Mouse (Mus musculus): ENCODE results near the gene Wdr25.
A peak's percentile ranks its signal among the peaks of the same experiment; 100 is the strongest.

Wdr25 gene

GRCm38 (mm10) chr12:108896006-108896405 is 2.6 kb downstream of the Wdr25 start:
- DNase-seq (ENCODE audit: low spot score): no peak

GRCm38 (mm10) chr12:108901346-108901745 is 7.9 kb downstream of the Wdr25 start:
- DNase-seq (ENCODE audit: low spot score): no peak

- DNase-seq (ENCODE audit: low spot score): peak; percentile 67
Observed at GRCm38 (mm10) chr12:108902940-108903339, 9.5 kb downstream of the Wdr25 start.

DNA sequence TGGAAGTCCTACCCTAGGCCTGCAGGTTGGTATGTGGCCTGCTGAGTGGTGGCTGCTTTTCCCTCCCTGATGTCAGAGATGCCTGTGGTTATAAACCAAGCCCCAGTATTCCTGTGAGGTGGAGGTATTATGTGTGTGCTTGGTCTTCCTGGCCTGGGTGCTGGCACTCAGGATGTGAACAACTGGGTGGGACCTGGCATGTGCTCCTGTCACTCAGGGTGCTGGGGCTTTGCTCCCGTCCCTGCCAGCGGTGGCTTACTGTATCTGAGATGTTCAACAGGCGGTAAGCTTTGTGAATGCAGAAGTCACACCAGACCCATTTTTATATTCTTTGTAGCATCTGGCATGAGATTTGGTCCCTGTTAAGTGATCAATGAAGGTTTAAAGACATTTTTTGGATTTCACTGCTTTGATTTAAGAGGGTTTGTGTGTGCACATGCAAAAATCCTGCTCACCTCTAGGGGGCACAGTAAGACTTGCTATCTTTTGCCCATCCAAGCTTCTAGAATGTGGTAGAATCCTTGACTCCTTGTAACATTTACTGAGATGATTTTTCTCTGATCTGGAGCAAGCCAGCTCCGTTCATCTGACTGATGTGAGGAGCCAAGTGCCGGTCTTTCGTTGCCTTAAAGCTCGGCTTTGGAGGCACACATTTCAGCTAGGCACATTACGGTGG is 10.3 kb downstream of the Wdr25 start:
- DNase-seq (ENCODE audit: low spot score): peak; percentile 75

GRCm38 (mm10) chr12:108904276-108904653 is 10.8 kb downstream of the Wdr25 start:
- no peak for DNase-seq (ENCODE audit: low spot score)

- DNase-seq (ENCODE audit: low spot score): no peak
Observed at GRCm38 (mm10) chr12:108905620-108906302, 12.3 kb downstream of the Wdr25 start.

GRCm38 (mm10) chr12:108906398-108906797 is 13.0 kb downstream of the Wdr25 start:
- no peak for DNase-seq (ENCODE audit: low spot score)

DNA sequence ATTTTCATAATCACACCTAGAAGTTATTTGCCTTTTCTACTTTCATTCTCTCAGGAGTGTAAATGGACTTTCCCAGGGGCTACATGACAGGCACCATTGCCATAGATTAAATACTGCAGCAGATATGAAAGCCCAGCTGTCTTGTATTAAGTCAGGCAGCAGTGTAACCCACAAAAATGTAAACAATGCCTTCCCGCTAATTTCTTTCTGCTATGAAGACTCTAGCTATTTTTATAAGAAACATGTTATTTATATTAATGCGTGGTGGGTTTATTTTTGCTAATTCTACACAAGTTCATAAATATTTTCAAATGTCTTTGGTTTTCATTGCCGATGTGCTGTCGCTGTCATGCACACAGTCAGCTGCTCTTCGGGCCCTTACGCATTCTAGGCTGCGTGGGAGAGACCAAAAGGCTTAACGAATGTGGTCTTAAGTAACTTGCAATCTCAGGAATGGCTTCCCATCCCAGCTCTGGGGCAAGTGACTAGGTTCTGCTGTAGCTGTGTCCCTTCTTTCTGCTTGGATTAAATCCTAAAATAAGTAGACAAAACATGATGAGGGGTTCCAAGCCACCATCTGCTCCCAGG is 16.5 kb downstream of the Wdr25 start:
- DNase-seq (ENCODE audit: low spot score): no peak

DNA sequence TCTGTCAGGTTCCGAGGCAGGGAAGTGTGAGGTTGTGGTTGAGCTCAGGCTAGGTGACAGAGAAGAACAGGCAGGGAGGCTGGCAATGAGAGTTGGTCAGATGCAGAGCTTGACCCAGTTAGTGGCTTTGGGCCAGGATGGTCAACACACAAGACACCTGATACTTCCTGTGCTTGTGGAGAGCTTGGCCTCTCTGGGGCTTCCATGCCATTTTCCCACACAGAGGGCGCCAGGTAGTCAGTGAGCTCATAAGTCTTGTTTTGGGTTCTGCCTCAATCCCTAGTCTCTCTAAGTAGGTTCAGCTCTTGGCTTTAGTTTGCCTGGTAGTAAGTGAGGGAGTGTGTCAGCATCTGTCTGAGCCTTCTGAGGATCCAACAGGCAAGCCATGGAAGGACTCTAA is 19.0 kb downstream of the Wdr25 start:
- no peak for DNase-seq (ENCODE audit: low spot score)

- DNase-seq (ENCODE audit: low spot score): no peak
Observed at GRCm38 (mm10) chr12:108914198-108914597, 20.8 kb downstream of the Wdr25 start.

DNA sequence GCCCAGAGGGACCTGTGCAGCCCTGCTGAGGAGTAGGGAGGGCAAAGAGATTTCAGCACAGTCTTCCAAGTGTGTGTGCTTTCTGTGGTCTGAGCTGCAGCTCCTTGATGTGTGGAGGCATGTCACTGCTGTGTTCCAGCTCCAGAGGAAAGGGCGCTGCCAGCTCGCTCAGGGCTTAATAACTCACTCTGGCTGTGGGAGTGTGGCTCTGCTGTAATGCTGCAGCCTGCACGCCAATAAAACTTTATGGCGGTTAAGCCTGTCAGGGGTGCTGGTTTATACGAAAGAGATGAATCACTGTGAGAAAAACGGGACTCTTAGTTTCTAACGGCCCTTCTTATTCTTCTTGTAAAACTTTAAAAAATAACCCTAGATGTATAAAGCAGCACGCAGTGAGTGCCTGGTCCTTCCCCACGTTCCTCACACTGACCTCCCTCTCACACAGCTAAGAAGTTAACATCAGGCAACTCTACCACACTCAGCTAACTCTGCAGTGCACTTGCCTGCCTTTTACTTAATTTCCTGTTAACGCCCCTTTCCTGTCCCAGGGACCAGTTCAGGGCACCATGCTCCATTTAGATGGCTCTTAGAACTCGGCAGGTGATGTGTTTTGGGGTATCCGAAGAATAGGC is 21.4 kb downstream of the Wdr25 start:
- no peak for DNase-seq (ENCODE audit: low spot score)

DNA sequence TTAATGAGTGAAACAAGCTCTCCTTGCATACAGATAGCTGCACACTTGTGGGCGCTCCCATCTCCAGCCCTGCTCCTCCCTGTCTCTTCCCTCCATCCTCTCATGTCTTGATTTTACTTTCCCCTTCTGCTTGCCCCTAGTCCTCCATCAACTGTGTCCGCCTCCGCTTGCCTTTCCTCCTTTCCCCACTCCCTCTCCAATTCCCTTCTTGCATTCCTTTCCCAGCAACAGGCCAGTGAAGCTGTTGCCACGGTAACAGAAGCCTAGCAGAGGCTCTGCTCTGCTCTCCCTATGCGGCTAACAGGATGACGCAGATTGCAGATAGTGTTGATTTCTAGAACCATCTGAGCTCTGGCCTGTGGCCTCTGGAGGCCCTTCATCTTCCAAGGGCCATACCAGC is 22.5 kb downstream of the Wdr25 start:
- no peak for DNase-seq (ENCODE audit: low spot score)

GRCm38 (mm10) chr12:108916447-108917042 is 23.1 kb downstream of the Wdr25 start:
- no peak for DNase-seq (ENCODE audit: low spot score)

- no peak for DNase-seq (ENCODE audit: low spot score)
Observed at GRCm38 (mm10) chr12:108917509-108917908, 24.1 kb downstream of the Wdr25 start.

DNA sequence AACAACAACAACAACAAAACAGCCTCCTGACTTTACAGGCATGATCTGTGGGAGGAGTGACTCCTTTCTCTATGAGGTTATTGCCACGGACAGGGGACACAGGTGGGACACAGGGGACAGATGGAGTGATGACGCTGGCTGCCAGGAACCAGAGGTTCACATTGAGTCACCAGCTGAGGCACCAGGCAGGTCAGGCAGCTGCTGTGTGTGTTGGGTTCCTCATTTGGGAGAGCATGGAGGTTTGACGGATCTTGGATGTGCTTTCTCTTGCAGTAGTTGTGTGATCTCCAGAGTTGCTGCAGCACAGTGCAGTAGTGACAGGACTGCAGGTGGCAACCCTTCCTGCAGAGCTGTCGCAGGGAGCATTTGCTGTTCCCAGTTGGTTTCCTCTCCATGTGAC is 25.3 kb downstream of the Wdr25 start:
- DNase-seq (ENCODE audit: low spot score): no peak

- no peak for DNase-seq (ENCODE audit: low spot score)
Observed at GRCm38 (mm10) chr12:108926606-108927111, 33.2 kb downstream of the Wdr25 start.

DNA sequence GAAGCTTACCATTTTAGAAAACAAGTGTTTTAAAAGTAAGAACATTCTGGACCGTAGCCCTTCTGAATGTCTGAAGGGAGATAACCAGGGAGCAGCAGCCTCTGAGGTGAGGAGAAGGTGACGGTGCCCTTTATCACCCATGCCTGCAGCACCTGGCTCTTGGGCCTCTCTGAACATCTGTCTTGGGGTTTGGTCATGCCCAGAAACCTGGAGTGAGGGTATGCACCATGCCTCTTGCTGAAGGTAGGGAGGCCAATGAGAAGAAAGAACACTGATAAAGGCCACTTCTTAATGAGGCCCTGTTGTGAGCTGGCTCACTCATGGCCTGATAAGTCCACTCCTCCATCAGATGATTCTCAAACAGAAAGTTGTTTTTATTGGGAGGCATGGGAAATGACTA is 34.8 kb downstream of the Wdr25 start:
- no peak for DNase-seq (ENCODE audit: low spot score)

DNA sequence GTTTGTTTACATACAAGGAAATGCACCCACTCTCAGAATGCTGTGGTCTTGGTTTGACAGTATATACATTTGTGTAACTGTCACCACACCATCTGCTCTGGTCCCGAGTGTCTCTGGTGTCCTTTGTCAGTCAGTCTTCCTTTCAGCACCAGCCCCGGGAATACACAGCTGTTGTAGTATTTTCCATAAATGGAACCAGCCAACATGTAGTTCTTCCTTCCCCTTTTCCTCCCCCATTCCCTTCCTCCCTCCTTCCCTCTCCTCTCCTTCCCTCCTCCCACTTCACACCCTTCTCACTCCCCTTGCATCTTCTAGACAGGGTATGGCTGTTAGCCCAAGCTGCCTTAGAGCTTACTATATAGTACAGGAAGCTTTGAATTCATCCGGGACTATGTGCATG is 36.0 kb downstream of the Wdr25 start:
- DNase-seq (ENCODE audit: low spot score): no peak

DNA sequence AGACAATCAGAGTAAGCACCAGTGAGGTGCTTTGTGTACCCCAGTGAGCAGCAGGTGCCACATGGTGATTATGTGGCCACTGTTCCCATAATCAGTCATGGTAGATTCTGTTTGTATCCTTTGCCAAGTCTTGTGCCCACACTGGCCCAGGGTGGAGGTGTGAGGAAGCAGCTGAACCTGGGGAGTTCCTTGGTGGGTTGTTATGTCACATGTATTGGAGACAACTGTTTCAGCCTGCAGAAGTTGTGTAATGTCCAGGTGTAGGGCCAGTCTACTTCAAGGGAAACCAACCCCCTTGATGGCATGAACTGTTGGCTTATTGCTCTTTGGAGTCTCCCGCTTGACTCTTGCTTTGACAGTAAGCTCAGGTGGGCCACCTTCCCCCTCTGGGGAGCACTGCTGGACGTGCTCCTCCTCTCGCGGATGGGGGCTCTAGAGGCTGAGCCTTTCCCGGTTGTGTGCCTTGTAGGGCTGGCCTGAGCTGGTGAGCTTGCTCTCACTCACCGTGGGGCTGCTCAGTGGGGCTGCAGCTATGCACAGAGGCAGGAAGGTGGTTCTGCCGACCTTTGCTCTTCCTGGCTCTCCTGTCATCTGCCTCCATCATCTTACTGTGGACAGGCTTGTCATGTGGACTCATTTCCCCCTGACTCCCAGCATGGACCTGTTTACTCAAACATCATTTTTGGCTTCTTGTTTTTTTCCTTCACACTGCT is 38.1 kb downstream of the Wdr25 start:
- DNase-seq (ENCODE audit: low spot score): no peak

DNA sequence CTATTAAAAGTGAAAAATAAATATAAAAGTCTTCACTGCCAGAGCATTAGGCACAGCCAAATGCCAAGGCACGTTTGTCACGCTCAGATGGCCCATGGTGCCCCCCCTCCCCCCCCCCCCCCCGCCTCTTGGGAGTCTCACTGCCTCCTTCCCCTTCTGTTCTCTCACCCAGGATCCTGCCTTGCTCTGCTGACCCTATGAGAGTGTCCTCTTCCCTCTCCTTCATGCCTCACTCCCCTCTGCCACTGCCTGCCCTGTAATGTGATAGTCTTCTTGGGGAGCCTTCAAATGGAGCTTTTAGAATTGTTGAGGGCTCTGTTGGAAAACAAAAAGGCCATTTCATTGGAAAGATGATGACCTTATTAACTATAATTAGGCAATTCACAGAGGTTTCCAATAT is 38.7 kb downstream of the Wdr25 start:
- no peak for DNase-seq (ENCODE audit: low spot score)

GRCm38 (mm10) chr12:108934231-108934630 is 40.8 kb downstream of the Wdr25 start:
- DNase-seq (ENCODE audit: low spot score): no peak

GRCm38 (mm10) chr12:108936834-108937233 is 43.4 kb downstream of the Wdr25 start:
- no peak for DNase-seq (ENCODE audit: low spot score)

All from testis, postnatal 10 days (tissue).